Mouse (Mus musculus): Measurements from ENCODE around the gene Proz. TPM values are rescaled to one million over a fixed set of nuclear protein-coding genes. Genes with fewer than 3 reads are reported as not detected.
A peak's percentile ranks its signal among the peaks of the same experiment; 100 is the strongest.

Proz gene
- 0.92 and 1.1 TPM in 2 replicates for polyA plus RNA-seq (2015; fragmentation: Nextera tagmentation; extraction: Ambion mirVana)

DNA sequence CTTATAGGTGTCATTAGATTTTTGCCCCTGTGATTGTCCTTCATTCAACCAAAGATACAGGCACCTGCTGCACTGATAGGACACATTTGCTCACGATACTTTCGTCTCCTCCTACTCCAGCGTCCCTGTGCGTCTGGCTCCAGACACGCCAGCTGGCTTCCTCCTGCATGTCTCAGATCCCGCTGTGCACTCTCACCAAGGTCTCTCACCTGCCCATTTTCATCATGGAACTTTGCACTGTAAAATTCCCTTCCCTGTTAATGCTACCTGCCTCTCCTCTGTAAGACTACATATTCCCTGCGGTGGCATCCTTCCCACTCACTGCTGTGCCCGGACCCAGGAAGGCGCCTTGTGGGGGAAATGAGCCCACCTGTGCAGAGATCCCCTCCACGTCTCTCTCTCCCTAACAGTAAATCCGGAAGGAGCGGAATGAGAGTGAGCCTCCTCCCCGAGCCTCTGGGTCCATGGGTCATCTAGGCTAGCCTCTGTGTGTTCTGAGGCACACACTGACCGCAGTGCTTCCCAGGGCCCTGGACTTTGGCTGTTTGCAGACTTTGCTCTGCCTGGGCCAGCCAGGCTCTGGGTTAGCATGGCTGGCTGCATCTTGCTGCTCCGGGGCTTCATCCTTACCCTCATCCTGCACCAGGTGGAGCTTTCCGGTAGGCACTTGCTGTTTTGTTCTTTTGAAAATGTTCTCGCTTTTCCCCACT lies at the start of gene Proz:
Proz (plus strand) TSS at position 474 of the 710 bp plus-strand sequence.
- Histone ChIP-seq H3K9me3 (replicated peaks) (no peaks in the 10 kb centered on the region), H3K4me1 (no peaks in the 10 kb centered on the region), H3K36me3 (ENCODE audit: poor library complexity, severe bottlenecking) (no peaks in the 10 kb centered on the region), H3K27me3 (no peaks in the 10 kb centered on the region), H3K4me3 (no peak within 1 kb of the TSS), H3K4me2 (no peak within 1 kb of the TSS), H3K27ac (no peak within 1 kb of the TSS), H3K9ac (no peak within 1 kb of the TSS)
- WGBS = 82% methylated on average over 17 of the region's 17 CpGs
- ATAC-seq = no peak

DNA sequence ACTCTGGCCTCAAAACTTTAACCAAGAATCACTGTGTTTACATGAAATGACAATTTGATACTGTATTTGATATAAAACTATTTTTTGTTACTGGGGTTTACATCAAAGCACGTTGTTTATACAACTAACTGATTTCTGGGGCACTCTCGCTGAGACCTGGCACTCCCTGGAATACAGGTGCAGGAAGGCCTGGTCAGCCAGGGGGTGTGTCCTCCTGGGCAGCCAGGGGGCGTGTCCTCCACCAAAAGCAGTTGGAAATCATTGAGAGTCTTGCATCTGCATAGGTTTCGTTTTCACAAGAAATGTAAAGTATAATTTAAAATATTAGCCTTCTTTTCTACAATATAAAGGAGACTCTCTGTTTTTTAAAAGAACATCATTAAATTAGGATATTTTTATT lies 41.2 kb upstream of the Proz start:
- no peaks in the 10 kb centered on the region for H3K9me3 ChIP-seq (replicated peaks)
- peaks cover 62% of the 10 kb centered on the region for H3K36me3 ChIP-seq (ENCODE audit: poor library complexity, severe bottlenecking)
- no peaks in the 10 kb centered on the region for H3K27me3 ChIP-seq
- no peak for ATAC-seq
- no peak overlapping the region for H3K9ac ChIP-seq
- H3K4me1 ChIP-seq = no peaks in the 10 kb centered on the region
- no peak overlapping the region for H3K4me3 ChIP-seq
- no peak overlapping the region for H3K4me2 ChIP-seq
- 72% methylated on average over 4 of the region's 4 CpGs for WGBS
- H3K27ac ChIP-seq = no peak overlapping the region

DNA sequence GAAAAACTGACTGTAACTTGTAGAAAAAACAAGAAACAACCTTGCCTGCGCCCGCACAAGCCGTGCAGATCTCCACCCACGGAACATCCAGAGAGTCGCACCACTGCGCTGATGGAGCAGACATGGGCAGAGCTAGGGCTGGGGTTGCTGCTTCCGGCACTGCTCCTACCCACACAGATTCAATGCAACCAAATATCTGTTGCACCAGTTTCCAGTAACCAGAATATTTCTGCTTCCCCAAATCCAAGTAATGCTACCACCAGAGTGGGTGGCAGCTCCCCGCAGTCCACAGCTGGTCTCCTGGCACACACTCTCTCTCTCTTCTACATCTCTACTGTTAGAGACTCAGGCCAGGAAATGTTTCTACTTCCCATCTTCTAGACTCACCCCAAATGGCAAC lies 38.9 kb upstream of the Proz start:
- Histone ChIP-seq H3K27me3 (no peaks in the 10 kb centered on the region), H3K27ac (no peak overlapping the region), H3K4me3 (no peak overlapping the region), H3K4me2 (no peak overlapping the region), H3K9me3 (replicated peaks) (no peaks in the 10 kb centered on the region), H3K9ac (no peak overlapping the region), H3K36me3 (ENCODE audit: poor library complexity, severe bottlenecking) (peaks cover 39% of the 10 kb centered on the region), H3K4me1 (no peaks in the 10 kb centered on the region)
- no peak for ATAC-seq
- 97% methylated on average over 8 of the region's 8 CpGs for WGBS

DNA sequence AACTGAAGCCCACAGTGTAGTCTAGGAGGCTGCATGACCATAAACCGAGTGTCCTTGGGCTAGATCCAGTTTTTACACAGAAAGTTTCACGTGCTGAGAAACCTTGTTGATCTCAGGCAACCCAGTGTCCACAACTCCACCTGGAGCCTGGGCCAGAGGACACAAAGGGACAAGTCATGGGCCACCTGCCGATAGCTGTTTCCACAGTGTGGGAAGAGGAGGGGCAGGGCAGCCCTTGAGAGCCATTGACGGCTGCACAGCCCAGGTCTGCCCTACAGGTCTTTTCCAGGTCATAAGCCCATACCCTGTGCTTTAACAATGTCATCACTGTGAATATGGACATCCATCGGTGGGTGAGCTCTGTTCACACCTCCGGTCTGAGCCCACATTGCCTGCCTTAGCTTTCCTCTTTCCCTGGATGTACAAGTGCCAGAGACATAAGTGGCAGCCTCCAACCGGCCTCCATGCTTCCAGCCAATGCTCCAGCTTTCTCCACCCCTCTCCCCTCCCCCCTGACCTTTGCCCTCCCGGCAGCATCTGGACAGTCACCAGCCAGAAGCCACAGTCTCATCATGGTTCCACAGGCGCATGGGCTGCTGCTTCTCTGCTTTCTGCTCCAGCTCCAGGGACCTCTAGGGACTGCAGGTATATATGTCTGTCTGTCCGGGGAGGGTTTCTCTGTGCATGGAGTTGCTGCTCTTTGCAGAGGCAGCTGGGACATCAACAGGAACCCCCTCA lies 35.1 kb upstream of the Proz start, which contains the start of gene F7:
F7 (plus strand) TSS at position 548 of the 738 bp plus-strand sequence.
- WGBS = 70% methylated on average over 10 of the region's 10 CpGs
- Histone ChIP-seq H3K27ac (no peak within 1 kb of the TSS), H3K36me3 (ENCODE audit: poor library complexity, severe bottlenecking) (0 out of 2 replicates have a peak, but pooled peaks cover 3% of the 10 kb centered on the region), H3K4me1 (no peaks in the 10 kb centered on the region), H3K4me3 (no peak within 1 kb of the TSS), H3K27me3 (no peaks in the 10 kb centered on the region), H3K4me2 (no peak within 1 kb of the TSS), H3K9me3 (replicated peaks) (no peaks in the 10 kb centered on the region), H3K9ac (no peak within 1 kb of the TSS)
- ATAC-seq = no peak

DNA sequence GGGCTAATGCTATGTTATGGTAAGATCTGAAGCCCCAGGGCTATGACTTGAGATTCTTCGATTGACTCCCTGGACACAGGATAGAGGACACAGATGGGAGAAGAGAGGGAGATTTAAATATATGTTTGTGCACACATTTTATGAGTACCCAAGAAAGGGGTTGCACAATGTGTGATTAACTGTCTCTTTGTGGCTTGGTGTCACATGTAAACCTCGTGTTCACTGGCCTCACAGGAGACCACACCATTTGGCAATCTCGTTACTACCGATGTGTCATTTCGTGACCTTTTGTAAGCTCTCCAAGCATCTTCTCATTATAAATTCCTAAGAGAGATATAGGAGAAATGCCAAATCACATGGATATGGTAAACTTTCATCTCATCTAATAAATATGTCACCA lies 33.1 kb upstream of the Proz start:
- Histone ChIP-seq H3K4me3 (no peak overlapping the region), H3K4me2 (no peak overlapping the region), H3K9ac (no peak overlapping the region), H3K27ac (no peak overlapping the region), H3K4me1 (no peaks in the 10 kb centered on the region), H3K27me3 (no peaks in the 10 kb centered on the region), H3K9me3 (replicated peaks) (no peaks in the 10 kb centered on the region), H3K36me3 (ENCODE audit: poor library complexity, severe bottlenecking) (no peaks in the 10 kb centered on the region)
- 90% methylated on average over 5 of the region's 5 CpGs for whole genome bisulfite sequencing
- no peak for ATAC-seq

DNA sequence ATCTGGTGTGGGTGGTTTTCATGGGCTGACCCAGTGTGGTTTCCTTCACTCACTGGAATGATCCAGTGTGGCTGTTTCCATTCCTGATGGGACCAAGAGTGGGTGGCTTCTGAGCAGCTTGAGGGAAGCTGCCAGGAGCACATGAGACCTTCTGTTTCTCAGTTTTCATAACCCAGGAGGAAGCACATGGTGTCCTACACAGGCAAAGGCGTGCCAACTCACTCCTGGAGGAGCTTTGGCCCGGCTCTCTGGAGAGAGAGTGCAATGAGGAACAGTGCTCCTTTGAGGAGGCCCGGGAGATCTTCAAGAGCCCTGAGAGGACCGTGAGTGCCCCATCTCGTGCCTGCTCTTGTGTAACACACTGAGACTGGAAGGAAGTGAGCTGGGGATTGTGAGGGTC lies 32.2 kb upstream of the Proz start:
- no peak overlapping the region for H3K4me3 ChIP-seq
- H3K9me3 ChIP-seq (replicated peaks) = no peaks in the 10 kb centered on the region
- no peak for ATAC-seq
- no peaks in the 10 kb centered on the region for H3K27me3 ChIP-seq
- no peak overlapping the region for H3K4me2 ChIP-seq
- no peak overlapping the region for H3K27ac ChIP-seq
- no peaks in the 10 kb centered on the region for H3K36me3 ChIP-seq (ENCODE audit: poor library complexity, severe bottlenecking)
- 73% methylated on average over 5 of the region's 5 CpGs for WGBS
- H3K4me1 ChIP-seq = no peaks in the 10 kb centered on the region
- H3K9ac ChIP-seq = no peak overlapping the region

DNA sequence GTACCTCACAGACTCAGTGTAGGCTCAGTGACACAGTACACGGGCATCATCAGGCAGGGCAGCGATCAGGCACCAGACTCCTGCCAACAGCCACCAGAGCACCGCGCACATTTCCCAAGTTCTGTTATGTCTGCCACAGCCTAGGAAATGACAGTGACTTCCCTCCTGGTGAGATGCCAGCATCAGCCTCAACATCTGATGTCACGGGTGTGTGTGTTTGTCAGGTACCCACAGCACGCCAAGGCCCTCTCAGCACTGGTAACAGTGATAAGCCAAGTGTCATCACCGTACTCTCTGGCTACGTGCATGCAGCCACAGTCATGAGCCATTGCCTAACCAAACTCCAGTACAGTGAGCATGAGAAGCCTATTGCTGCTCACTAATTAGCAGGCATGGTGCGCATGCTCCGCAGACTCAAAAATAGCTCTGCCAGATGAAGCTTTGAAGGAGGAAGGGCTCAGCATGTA lies 24.3 kb upstream of the Proz start:
- no peaks in the 10 kb centered on the region for H3K36me3 ChIP-seq (ENCODE audit: poor library complexity, severe bottlenecking)
- H3K9ac ChIP-seq = no peak overlapping the region
- no peaks in the 10 kb centered on the region for H3K27me3 ChIP-seq
- no peak overlapping the region for H3K4me2 ChIP-seq
- H3K27ac ChIP-seq = no peak overlapping the region
- 0 out of 2 replicates have a peak, but pooled peaks cover 5% of the 10 kb centered on the region for H3K4me1 ChIP-seq
- H3K4me3 ChIP-seq = no peak overlapping the region
- peak; percentile 55; the same call in 1 of the 2 replicates for ATAC-seq
- no peaks in the 10 kb centered on the region for H3K9me3 ChIP-seq (replicated peaks)
- WGBS = 90% methylated on average over 10 of the region's 10 CpGs

DNA sequence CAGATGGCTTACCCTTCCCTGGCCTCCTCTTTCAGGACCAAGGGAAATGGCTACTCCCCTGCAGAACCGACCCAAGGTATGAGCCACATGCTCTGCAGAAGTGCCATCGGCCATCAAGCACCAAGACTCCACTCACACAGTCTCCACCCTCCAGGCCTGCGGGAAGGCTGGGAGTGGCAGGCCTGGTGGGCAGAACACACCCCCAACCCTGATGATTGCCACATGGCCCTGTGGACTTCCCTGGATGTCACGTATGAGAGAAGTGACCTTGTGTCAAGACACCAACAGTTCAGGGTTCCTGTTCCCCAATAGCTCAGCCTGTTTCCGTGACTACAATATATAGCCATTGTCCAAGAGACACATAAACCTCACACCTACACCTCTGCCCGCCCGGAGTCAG lies 23.7 kb upstream of the Proz start, which contains the start of gene F10:
F10 (plus strand) TSS at position 294 of the 400 bp plus-strand sequence.
- Histone ChIP-seq H3K9ac (no peak within 1 kb of the TSS), H3K9me3 (replicated peaks) (no peaks in the 10 kb centered on the region), H3K4me2 (no peak within 1 kb of the TSS), H3K36me3 (ENCODE audit: poor library complexity, severe bottlenecking) (no peaks in the 10 kb centered on the region), H3K4me3 (no peak within 1 kb of the TSS), H3K27me3 (no peaks in the 10 kb centered on the region), H3K4me1 (0 out of 2 replicates have a peak, but pooled peaks cover 5% of the 10 kb centered on the region), H3K27ac (no peak within 1 kb of the TSS)
- 76% methylated on average over 7 of the region's 7 CpGs for WGBS
- ATAC-seq = no peak

DNA sequence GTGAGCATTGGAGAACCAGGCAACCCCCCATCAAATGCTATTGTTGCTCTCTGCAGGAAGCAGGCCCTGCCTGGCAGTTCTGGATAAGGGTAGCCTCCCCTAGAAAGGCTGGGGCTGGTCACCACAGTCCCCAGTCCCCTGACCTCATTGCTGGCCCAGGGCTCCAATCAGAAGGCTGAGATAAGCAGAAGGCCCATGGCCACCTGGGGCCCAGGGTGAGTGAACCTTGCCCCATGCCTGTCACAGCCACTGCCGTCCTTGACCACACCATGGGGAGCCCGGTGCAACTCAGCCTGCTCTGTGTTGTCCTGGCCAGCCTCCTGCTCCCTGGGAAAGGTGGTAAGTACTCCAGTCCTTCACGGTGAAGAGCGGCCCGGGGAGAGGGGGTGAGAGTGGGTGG lies 23.1 kb upstream of the Proz start:
- Histone ChIP-seq H3K4me2 (no peak overlapping the region), H3K36me3 (ENCODE audit: poor library complexity, severe bottlenecking) (no peaks in the 10 kb centered on the region), H3K4me1 (0 out of 2 replicates have a peak, but pooled peaks cover 5% of the 10 kb centered on the region), H3K27me3 (no peaks in the 10 kb centered on the region), H3K27ac (no peak overlapping the region), H3K9me3 (replicated peaks) (no peaks in the 10 kb centered on the region), H3K9ac (no peak overlapping the region), H3K4me3 (no peak overlapping the region)
- WGBS = 49% methylated on average over 5 of the region's 5 CpGs
- no peak for ATAC-seq

DNA sequence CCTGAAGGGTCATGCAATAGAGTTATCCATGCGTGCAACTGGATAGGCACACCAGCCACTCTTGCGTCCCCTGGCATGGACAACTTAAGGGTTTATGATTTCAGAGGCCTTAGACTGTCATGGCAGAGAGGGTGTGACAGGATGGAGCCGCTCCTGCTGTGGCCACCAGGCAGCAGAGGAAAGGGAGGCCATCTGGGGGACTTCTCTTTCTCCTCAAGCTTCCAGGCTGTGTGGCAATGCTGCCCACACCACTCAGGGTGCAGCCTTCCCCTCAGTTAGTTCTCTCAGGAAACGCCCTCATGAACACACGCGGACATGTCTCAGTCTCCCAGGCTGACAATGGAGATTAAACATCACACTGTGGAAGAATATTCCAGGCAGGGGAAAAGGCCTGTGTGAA lies 21.7 kb upstream of the Proz start:
- ATAC-seq = no peak
- H3K4me3 ChIP-seq = no peak overlapping the region
- no peak overlapping the region for H3K9ac ChIP-seq
- no peaks in the 10 kb centered on the region for H3K27me3 ChIP-seq
- H3K27ac ChIP-seq = no peak overlapping the region
- H3K4me2 ChIP-seq = no peak overlapping the region
- no peaks in the 10 kb centered on the region for H3K36me3 ChIP-seq (ENCODE audit: poor library complexity, severe bottlenecking)
- WGBS = 79% methylated on average over 6 of the region's 6 CpGs
- no peaks in the 10 kb centered on the region for H3K9me3 ChIP-seq (replicated peaks)
- H3K4me1 ChIP-seq = 0 out of 2 replicates have a peak, but pooled peaks cover 5% of the 10 kb centered on the region

DNA sequence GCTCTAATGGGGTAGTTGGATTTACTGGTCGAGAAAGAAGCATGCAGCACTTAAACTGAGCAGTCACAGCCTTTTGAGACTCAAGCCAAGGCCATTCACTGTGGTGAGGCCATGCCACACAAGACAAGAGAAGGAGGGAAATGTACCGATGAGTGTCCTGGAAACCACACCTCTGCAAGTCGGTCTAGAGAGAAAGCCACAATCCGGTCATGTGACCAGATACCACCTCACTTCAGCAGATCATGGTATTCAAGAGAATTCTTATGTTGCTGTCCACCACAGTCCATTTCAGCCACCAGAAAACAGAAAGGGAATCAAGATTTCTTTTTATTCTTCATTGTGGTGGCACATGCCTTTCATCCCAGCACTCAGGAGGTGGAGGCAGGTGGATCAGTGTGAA lies 19.3 kb upstream of the Proz start:
- Histone ChIP-seq H3K9ac (no peak overlapping the region), H3K36me3 (ENCODE audit: poor library complexity, severe bottlenecking) (no peaks in the 10 kb centered on the region), H3K4me2 (no peak overlapping the region), H3K27ac (no peak overlapping the region), H3K4me1 (0 out of 2 replicates have a peak, but pooled peaks cover 4% of the 10 kb centered on the region), H3K9me3 (replicated peaks) (no peaks in the 10 kb centered on the region), H3K4me3 (no peak overlapping the region), H3K27me3 (no peaks in the 10 kb centered on the region)
- no peak for ATAC-seq
- WGBS = 85% methylated on average over 4 of the region's 4 CpGs

DNA sequence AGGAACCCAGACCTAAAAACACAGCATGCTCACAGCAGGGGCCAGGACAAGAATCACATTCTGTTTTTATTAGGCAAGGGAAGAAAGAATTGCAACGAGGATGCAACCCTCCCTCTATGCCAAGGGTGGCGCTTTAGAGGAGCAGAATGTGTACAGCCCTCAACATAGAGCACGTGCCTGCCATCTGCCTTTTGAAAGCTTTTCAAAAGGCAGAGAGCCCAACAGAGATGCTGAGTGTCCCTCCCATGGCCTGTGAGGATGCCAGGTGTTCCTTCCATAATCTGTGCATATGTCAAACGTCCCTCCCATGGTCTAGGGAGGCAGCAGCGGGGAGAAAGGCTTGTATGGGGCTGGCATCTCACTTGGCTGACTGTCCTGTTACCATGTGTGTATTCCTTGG lies 13.1 kb upstream of the Proz start:
- ATAC-seq = no peak
- Histone ChIP-seq H3K4me3 (no peak overlapping the region), H3K9ac (no peak overlapping the region), H3K4me1 (no peaks in the 10 kb centered on the region), H3K9me3 (replicated peaks) (no peaks in the 10 kb centered on the region), H3K27ac (no peak overlapping the region), H3K4me2 (no peak overlapping the region), H3K36me3 (ENCODE audit: poor library complexity, severe bottlenecking) (no peaks in the 10 kb centered on the region), H3K27me3 (no peaks in the 10 kb centered on the region)
- WGBS = 59% methylated on average over 5 of the region's 5 CpGs

Measured in forebrain, embryonic 13.5 days (tissue).